Mouse (Mus musculus) MEL (cell line): Measurements from ENCODE around the gene Usp15. TPM values are rescaled to one million over a fixed set of nuclear protein-coding genes. Genes with fewer than 3 reads are reported as not detected.
A peak's percentile ranks its signal among the peaks of the same experiment; 100 is the strongest.

Source experiments
- DNase-seq: peaks from one replicate; pipeline ENCODE4 v3.0.0; 2011; ENCODE audit warnings: low read depth, low spot score
- H3K27ac ChIP-seq: 2 replicates; pipeline ENCODE4 v1.5.1; 2012; ENCODE audit warnings: low read depth, mild to moderate bottlenecking, control low read depth, low read length, moderate library complexity; ENCODE audit not compliant: control insufficient read depth
- H3K27me3 ChIP-seq, 2 experiments: fragments of 150-350 bp in 1 of 2; sonication (generic) in 1 of 2; 2 replicates each; pipeline ENCODE4 v1.6.1; 2012; ENCODE audit warnings: low read length in 2 of 2, mild to moderate bottlenecking in 2 of 2, improper control_type of control experiment in 1 of 2, moderate library complexity in 1 of 2; ENCODE audit not compliant: insufficient read depth in 2 of 2, control insufficient read depth in 1 of 2
- H3K36me3 ChIP-seq, 2 experiments: 2 replicates each; pipeline ENCODE4 v1.6.1; 2012 to 2014; ENCODE audit warnings: low read length in 2 of 2, improper control_type of control experiment in 1 of 2, inconsistent platforms in 1 of 2, mild to moderate bottlenecking in 1 of 2; ENCODE audit not compliant: insufficient read depth in 2 of 2, control insufficient read depth in 1 of 2
- H3K4me1 ChIP-seq, 2 experiments: fragments of 150-350 bp in 1 of 2; sonication (generic) in 1 of 2; 2 replicates each; pipeline ENCODE4 v1.6.1; 2012; ENCODE audit warnings: low read length in 2 of 2, improper control_type of control experiment in 1 of 2, mild to moderate bottlenecking in 1 of 2; ENCODE audit not compliant: insufficient read depth in 2 of 2, control insufficient read depth in 1 of 2
- H3K4me3 ChIP-seq, 2 experiments: fragments of 150-350 bp in 1 of 2; sonication (generic) in 1 of 2; 2 replicates each; pipeline ENCODE4 v1.5.1; 2012; ENCODE audit warnings: low read depth in 2 of 2, low read length in 2 of 2, mild to moderate bottlenecking in 2 of 2, moderate library complexity in 2 of 2, control low read depth in 1 of 2, improper control_type of control experiment in 1 of 2; ENCODE audit not compliant: control insufficient read depth in 1 of 2, insufficient read depth in 1 of 2
- H3K79me2 ChIP-seq: 2 replicates; pipeline ENCODE4 v1.6.1; 2012; ENCODE audit warnings: mild to moderate bottlenecking, low read length, moderate library complexity; ENCODE audit not compliant: control insufficient read depth, poor library complexity, insufficient read depth
- H3K9ac ChIP-seq: 2 replicates; pipeline ENCODE4 v1.6.1; 2012; ENCODE audit warnings: low read depth, mild to moderate bottlenecking, control low read depth, low read length, moderate library complexity; ENCODE audit not compliant: control insufficient read depth, poor library complexity, severe bottlenecking
- H3K9me3 ChIP-seq: fragments of 150-350 bp; sonication (generic); replicated peaks from 2 replicates; pipeline ENCODE4 v1.6.1; 2012; ENCODE audit warnings: mild to moderate bottlenecking, low read length, improper control_type of control experiment, moderate library complexity; ENCODE audit not compliant: insufficient read depth
- CHD2 ChIP-seq: IDR thresholded peaks from 2 replicates; pipeline ENCODE4 v1.6.1; 2011; ENCODE audit warnings: low read length, improper control_type of control experiment
- EP300 ChIP-seq, 2 experiments: IDR thresholded peaks; 2 replicates each; pipeline ENCODE4 v1.6.1; 2011; ENCODE audit warnings: improper control_type of control experiment in 2 of 2, low read length in 2 of 2, low read depth in 1 of 2, mild to moderate bottlenecking in 1 of 2
- ETS1 ChIP-seq: IDR thresholded peaks from 2 replicates; pipeline ENCODE4 v1.6.1; 2012; ENCODE audit warnings: low read depth, mild to moderate bottlenecking, inconsistent platforms, low read length, improper control_type of control experiment, moderate library complexity
- HCFC1 ChIP-seq: IDR thresholded peaks from 2 replicates; pipeline ENCODE4 v1.6.1; 2012; ENCODE audit warnings: low read depth, mild to moderate bottlenecking, inconsistent platforms, low read length, improper control_type of control experiment, moderate library complexity
- JUND ChIP-seq: IDR thresholded peaks from 2 replicates; pipeline ENCODE4 v1.6.1; 2011; ENCODE audit warnings: low read depth, mild to moderate bottlenecking, improper control_type of control experiment, low read length
- KAT2A ChIP-seq: conservative IDR thresholded peaks from 2 replicates; pipeline ENCODE4 v1.6.1; 2012; ENCODE audit warnings: low read depth, low read length, improper control_type of control experiment, inconsistent platforms
- MAFK ChIP-seq: IDR thresholded peaks from 2 replicates; pipeline ENCODE4 v1.6.1; 2011; ENCODE audit warnings: low read depth, mild to moderate bottlenecking, low read length, improper control_type of control experiment, borderline replicate concordance
- MAX ChIP-seq: IDR thresholded peaks from 2 replicates; pipeline ENCODE4 v1.6.1; 2011; ENCODE audit warnings: low read length, improper control_type of control experiment
- MEF2A ChIP-seq: IDR thresholded peaks from 2 replicates; pipeline ENCODE4 v1.6.1; 2014; ENCODE audit warnings: low read depth, mild to moderate bottlenecking, inconsistent platforms, low read length, improper control_type of control experiment; ENCODE audit not compliant: poor library complexity, insufficient replicate concordance, severe bottlenecking; ENCODE audit errors: extremely low read depth
- MXI1 ChIP-seq: IDR thresholded peaks from 2 replicates; pipeline ENCODE4 v1.6.1; 2011; ENCODE audit warnings: mild to moderate bottlenecking, low read depth, low read length, improper control_type of control experiment
- MYB ChIP-seq: IDR thresholded peaks from 2 replicates; pipeline ENCODE4 v1.6.1; 2011; ENCODE audit warnings: mild to moderate bottlenecking, low read depth, low read length, improper control_type of control experiment
- MYC ChIP-seq: IDR thresholded peaks from 2 replicates; pipeline ENCODE4 v1.6.1; 2011; ENCODE audit warnings: low read depth, mild to moderate bottlenecking, low read length, improper control_type of control experiment, moderate library complexity
- NELFE ChIP-seq: IDR thresholded peaks from 2 replicates; pipeline ENCODE4 v1.6.1; 2011; ENCODE audit warnings: low read depth, low read length, improper control_type of control experiment
- NRF1 ChIP-seq: IDR thresholded peaks from 2 replicates; pipeline ENCODE4 v1.6.1; 2014; ENCODE audit warnings: low read depth, mild to moderate bottlenecking, inconsistent platforms, low read length, improper control_type of control experiment, moderate library complexity; ENCODE audit not compliant: poor library complexity, insufficient read depth, severe bottlenecking
- RAD21 ChIP-seq: IDR thresholded peaks from 2 replicates; pipeline ENCODE4 v1.6.1; 2011; ENCODE audit warnings: mild to moderate bottlenecking, low read depth, low read length, improper control_type of control experiment
- RCOR1 ChIP-seq: IDR thresholded peaks from 2 replicates; pipeline ENCODE4 v1.6.1; 2012; ENCODE audit warnings: low read depth, mild to moderate bottlenecking, inconsistent platforms, low read length, improper control_type of control experiment
- SIN3A ChIP-seq: IDR thresholded peaks from 2 replicates; pipeline ENCODE4 v1.6.1; 2012; ENCODE audit warnings: low read length, improper control_type of control experiment, inconsistent platforms
- SMC3 ChIP-seq: IDR thresholded peaks from 2 replicates; pipeline ENCODE4 v1.6.1; 2011; ENCODE audit warnings: low read depth, low read length, improper control_type of control experiment
- TAL1 ChIP-seq: IDR thresholded peaks from 2 replicates; pipeline ENCODE4 v1.6.1; 2012; ENCODE audit warnings: mild to moderate bottlenecking, inconsistent platforms, low read length, moderate library complexity, mixed read lengths
- TBP ChIP-seq: IDR thresholded peaks from 2 replicates; pipeline ENCODE4 v1.8.0; 2011; ENCODE audit warnings: low read depth, low read length, improper control_type of control experiment
- TCF12 ChIP-seq: IDR thresholded peaks from 2 replicates; pipeline ENCODE4 v1.6.1; 2014; ENCODE audit warnings: low read depth, mild to moderate bottlenecking, inconsistent platforms, low read length, improper control_type of control experiment, moderate library complexity
- UBTF ChIP-seq: IDR thresholded peaks from 2 replicates; pipeline ENCODE4 v1.6.1; 2012; ENCODE audit warnings: low read depth, mild to moderate bottlenecking, inconsistent platforms, low read length, improper control_type of control experiment, moderate library complexity, borderline replicate concordance; ENCODE audit not compliant: insufficient read depth
- USF2 ChIP-seq, 2 experiments: IDR thresholded peaks; 2 replicates each; pipeline ENCODE4 v1.6.1; 2011 to 2012; ENCODE audit warnings: improper control_type of control experiment in 2 of 2, low read length in 2 of 2, borderline replicate concordance in 1 of 2, inconsistent platforms in 1 of 2, low read depth in 1 of 2, mild to moderate bottlenecking in 1 of 2; ENCODE audit not compliant: insufficient read depth in 1 of 2
- ZC3H11A ChIP-seq: IDR thresholded peaks from 2 replicates; pipeline ENCODE4 v1.6.1; 2012; ENCODE audit warnings: low read depth, mild to moderate bottlenecking, inconsistent platforms, low read length, improper control_type of control experiment
- ZNF384 ChIP-seq: IDR thresholded peaks from 2 replicates; pipeline ENCODE4 v1.6.1; 2012; ENCODE audit warnings: low read depth, mild to moderate bottlenecking, inconsistent platforms, low read length, improper control_type of control experiment
- polyA plus RNA-seq, 2 experiments: library from polyadenylated mRNA; stranded (reverse) in 1 of 2; unstranded in 1 of 2; fragments of >175 nt in 1 of 2; fragments of >200 nt in 1 of 2; gene quantifications; 2 replicates each; pipeline versions ENCODE4 v1.2.1 to v1.2.4; 2012; ENCODE audit warnings: low replicate concordance in 2 of 2, low read depth in 1 of 2; ENCODE audit not compliant: insufficient read length in 2 of 2, insufficient read depth in 1 of 2, missing spikeins in 1 of 2
- total RNA-seq: library from RNA; depleted of rRNA; stranded (reverse); fragments of 300-350 nt; gene quantifications from 2 replicates; pipeline ENCODE4 v1.2.3, GENCODE M21; 2012

The Usp15 gene
- total and polyA plus RNA-seq, 3 experiments: 98.2 to 150 (median 117) TPM

DNA sequence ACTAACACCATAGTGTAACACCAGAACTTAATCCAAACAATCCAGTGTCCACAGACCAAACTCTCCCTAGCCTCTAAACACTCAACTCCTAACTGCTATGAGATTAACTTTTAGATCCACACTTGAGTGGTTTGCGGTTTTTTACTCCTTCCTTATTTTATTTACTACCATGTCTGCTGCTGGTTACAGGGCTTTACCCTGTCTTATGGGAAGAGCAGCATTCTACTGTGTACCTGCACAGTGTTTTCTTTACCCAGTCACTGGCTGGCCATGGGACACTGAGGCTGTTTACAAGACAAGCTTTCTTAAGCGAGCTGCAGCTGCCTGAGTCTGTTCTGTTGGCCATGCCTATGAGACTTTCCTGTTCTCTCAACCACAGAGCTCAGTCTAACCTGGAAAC, 13.1 kb downstream of the Usp15 start:
- Histone ChIP-seq H3K4me1 (peaks cover 19% of the 10 kb centered on the region in 2 experiments), H3K27me3 (no peaks in the 10 kb centered on the region), H3K9me3 (no peaks in the 10 kb centered on the region), H3K27ac (peak overlapping the region; percentile 39), H3K4me3 (no peak overlapping the region), H3K79me2 (peaks cover 54% of the 10 kb centered on the region), H3K9ac (no peak overlapping the region), H3K36me3 (peaks cover 29 to 31% of the 10 kb centered on the region in 2 experiments)
- TF ChIP-seq SMC3 (no peak), MXI1 (peak; percentile 54; the same call in 1 of the 2 replicates), NRF1 (no peak), TCF12 (0 out of 2 replicates have a peak, but pooled peaks have one; percentile 25), ETS1 (no peak), EP300 (IDR thresholded peaks at IDR 0.05; ENCODE audit: low read depth in 1 of 2, low read length in 2 of 2) (peak; percentile 48 to 66; a peak in 3 of 4 replicates), RCOR1 (peak; percentile 74), MAX (no peak), USF2 (IDR thresholded peaks at IDR 0.05; ENCODE audit: borderline replicate concordance in 1 of 2, insufficient read depth in 1 of 2, low read depth in 1 of 2, low read length in 2 of 2) (no peak), SIN3A (peak; percentile 68)
- peak; percentile 71 for DNase-seq

DNA sequence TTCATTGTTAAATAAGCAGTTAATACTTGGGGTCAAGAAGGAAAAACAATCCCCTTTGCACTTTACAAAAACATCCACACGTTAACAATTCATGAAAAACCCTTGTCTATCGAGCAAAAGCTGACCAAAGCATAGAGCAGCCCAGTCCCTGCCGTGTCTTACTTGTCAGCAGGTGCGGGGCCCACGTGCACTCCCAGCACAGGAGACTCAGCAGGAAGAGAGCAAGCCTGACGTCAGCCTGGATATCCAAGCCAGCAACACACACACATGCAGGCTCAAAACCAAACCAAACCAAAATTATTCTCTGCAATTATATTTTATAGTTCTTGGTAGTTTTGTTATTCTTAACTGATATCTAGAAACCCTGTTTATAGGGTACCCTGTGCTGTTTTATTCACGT, 13.6 kb downstream of the Usp15 start:
- DNase-seq: peak; percentile 23
- no peak overlapping the region for H3K4me3 ChIP-seq
- no peak overlapping the region; the same call in 1 of the 2 replicates for H3K27ac ChIP-seq
- peaks cover 27 to 33% of the 10 kb centered on the region in 2 experiments for H3K36me3 ChIP-seq
- peaks cover 49% of the 10 kb centered on the region for H3K79me2 ChIP-seq
- no peaks in the 10 kb centered on the region for H3K27me3 ChIP-seq
- no peak for TF ChIP-seq ZC3H11A
- TF ChIP-seq MEF2A: no peak
- TF ChIP-seq TCF12: no peak
- no peak for TF ChIP-seq MYC
- no peak for TF ChIP-seq KAT2A
- no peak for TF ChIP-seq TAL1
- TF ChIP-seq EP300 (IDR thresholded peaks at IDR 0.05; ENCODE audit: low read depth in 1 of 2, low read length in 2 of 2): no peak
- no peak for TF ChIP-seq MYB
- no peak for TF ChIP-seq MAFK
- no peak for TF ChIP-seq RAD21
- TF ChIP-seq TBP: no peak
- no peak for TF ChIP-seq HCFC1
- TF ChIP-seq ZNF384: no peak
- no peak for TF ChIP-seq JUND
- no peak for TF ChIP-seq CHD2
- TF ChIP-seq UBTF: no peak
- TF ChIP-seq USF2 (IDR thresholded peaks at IDR 0.05; ENCODE audit: borderline replicate concordance in 1 of 2, insufficient read depth in 1 of 2, low read depth in 1 of 2, low read length in 2 of 2): no peak
- TF ChIP-seq NELFE: no peak
- H3K4me1 ChIP-seq: peaks cover 19% of the 10 kb centered on the region in 2 experiments
- H3K9ac ChIP-seq: no peak overlapping the region
- H3K9me3 ChIP-seq: no peaks in the 10 kb centered on the region
